Mouse (Mus musculus) liver, embryonic 15.5 days (tissue): Measurements from ENCODE around the gene Hmmr. TPM values are rescaled to one million over a fixed set of nuclear protein-coding genes. Genes with fewer than 3 reads are reported as not detected.

Experiments
- ATAC-seq: fragments of 200-750 bp; cut with Nextera tagmentation; 2 replicates; pipeline ENCODE4 v1.8.0; 2017; ENCODE audit warnings: moderate number of reproducible peaks, mild to moderate bottlenecking, moderate library complexity; ENCODE audit not compliant: insufficient read depth
- H3K27ac ChIP-seq: fragments of 300-500 bp; sonication (generic); replicated peaks from 2 replicates; pipeline ENCODE4 v1.5.1; 2015; ENCODE audit warnings: mild to moderate bottlenecking, inconsistent platforms
- H3K27me3 ChIP-seq: fragments of 300-500 bp; sonication (generic); 2 replicates; pipeline ENCODE4 v1.6.1; 2015; ENCODE audit warnings: mild to moderate bottlenecking, inconsistent platforms
- H3K36me3 ChIP-seq: fragments of 300-500 bp; sonication (generic); replicated peaks from 2 replicates; pipeline ENCODE4 v1.6.1; 2015; ENCODE audit warnings: moderate library complexity, mild to moderate bottlenecking, inconsistent platforms
- H3K4me1 ChIP-seq: fragments of 300-500 bp; sonication (generic); replicated peaks from 2 replicates; pipeline ENCODE4 v1.6.1; 2015; ENCODE audit warnings: inconsistent platforms
- H3K4me2 ChIP-seq: fragments of 300-500 bp; sonication (generic); 2 replicates; pipeline ENCODE4 v1.6.1; 2015; ENCODE audit warnings: moderate library complexity, mild to moderate bottlenecking, inconsistent platforms
- H3K4me3 ChIP-seq: fragments of 300-500 bp; sonication (generic); replicated peaks from 2 replicates; pipeline ENCODE4 v1.5.1; 2015; ENCODE audit warnings: mild to moderate bottlenecking, inconsistent platforms
- H3K9ac ChIP-seq: fragments of 300-500 bp; sonication (generic); 2 replicates; pipeline ENCODE4 v1.6.1; 2015; ENCODE audit warnings: moderate library complexity, mild to moderate bottlenecking, inconsistent platforms
- H3K9me3 ChIP-seq: fragments of 300-500 bp; sonication (generic); replicated peaks from 2 replicates; pipeline ENCODE4 v1.6.1; 2016; ENCODE audit warnings: inconsistent platforms
- WGBS: fragments of 180-500 bp; shearing (Covaris S2); methylation state at CpG from one replicate; pipeline ENCODE4 v1.1.7; 2015; ENCODE audit warnings: mixed read lengths; ENCODE audit not compliant: insufficient replicate concordance; 5-methylcytosine and 5-hydroxymethylcytosine counted together
- polyA plus RNA-seq: library from polyadenylated mRNA; unstranded; fragments of >200 nt; fragmentation: Nextera tagmentation; extraction: Ambion mirVana; gene quantifications from 2 replicates; pipeline ENCODE4 v1.2.1, GENCODE M21; 2015

The Hmmr gene
- 48.7 and 55.6 TPM in 2 replicates for polyA plus RNA-seq

GRCm38 (mm10) chr11:40733339-40734174 is at the start of gene Hmmr, which contains the start of gene Nudcd2:
Gene Hmmr (minus strand): TSS chr11:40733422.
Gene Nudcd2 (plus strand): TSS chr11:40733667.
- Histone ChIP-seq H3K4me3 (peak within 1 kb of the TSS; percentile 91), H3K36me3 (peaks cover 56% of the 10 kb centered on the region), H3K27me3 (no peaks in the 10 kb centered on the region), H3K27ac (peak within 1 kb of the TSS; percentile 86), H3K9ac (peak within 1 kb of the TSS; percentile 91), H3K4me2 (peak within 1 kb of the TSS; percentile 83), H3K9me3 (no peaks in the 10 kb centered on the region), H3K4me1 (peaks cover 39% of the 10 kb centered on the region)
- WGBS = under 1% methylated on average over 52 of the region's 52 CpGs
- ATAC-seq = peak; percentile 97

GRCm38 (mm10) chr11:40781857-40782256 is 48.6 kb upstream of the Hmmr start:
- no peak overlapping the region for H3K27ac ChIP-seq
- H3K9me3 ChIP-seq = no peaks in the 10 kb centered on the region
- H3K4me1 ChIP-seq = no peaks in the 10 kb centered on the region
- no peak for ATAC-seq
- H3K27me3 ChIP-seq = no peaks in the 10 kb centered on the region
- no peak overlapping the region for H3K9ac ChIP-seq
- no peak overlapping the region for H3K4me2 ChIP-seq
- H3K36me3 ChIP-seq = no peaks in the 10 kb centered on the region
- 42% methylated on average over 2 of the region's 2 CpGs for WGBS
- no peak overlapping the region for H3K4me3 ChIP-seq

DNA sequence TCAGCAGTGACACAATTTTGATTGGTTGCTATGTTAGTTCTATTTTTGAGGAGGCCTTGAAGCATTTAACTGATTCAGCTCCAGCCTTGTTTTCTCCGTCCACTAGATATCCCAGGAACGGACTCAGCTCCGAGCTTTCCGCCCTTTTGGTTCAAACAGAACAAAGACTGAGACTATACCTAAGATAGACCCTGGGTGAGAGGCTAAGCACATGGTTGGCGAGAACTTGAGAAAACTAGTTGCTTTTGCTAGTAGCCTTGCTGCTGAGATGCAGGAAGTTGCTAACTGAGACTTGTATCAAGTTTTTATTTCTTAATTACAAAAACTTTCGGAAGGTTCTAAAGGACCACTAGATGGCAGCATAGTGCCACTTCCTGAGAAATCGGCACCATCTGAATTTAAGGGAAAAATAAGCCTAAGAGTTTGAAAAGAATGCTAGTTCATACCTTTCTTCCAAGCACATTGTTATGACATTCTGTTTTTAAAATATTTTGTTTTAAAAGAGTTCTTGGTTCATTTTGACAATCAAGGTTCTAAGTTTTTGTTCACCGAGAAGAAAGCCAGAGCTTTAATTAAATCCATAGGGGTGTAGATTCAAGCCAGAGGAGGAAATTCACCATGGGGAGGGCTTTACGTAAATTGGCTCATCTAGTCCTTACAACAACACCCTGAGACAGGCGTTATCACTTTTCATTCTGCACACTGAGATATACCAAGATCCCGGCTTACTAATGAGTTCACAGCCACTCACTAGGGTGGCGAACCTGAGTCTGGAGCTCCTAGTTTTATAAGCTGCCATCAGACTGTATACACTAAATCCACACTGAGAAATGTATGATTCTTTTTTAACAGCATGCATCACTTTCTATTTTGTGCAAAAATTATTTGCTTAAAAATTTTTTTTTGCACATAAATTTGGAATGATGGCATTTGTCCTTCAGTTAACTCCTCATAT is 42.4 kb upstream of the Hmmr start:
- H3K4me1 ChIP-seq = no peaks in the 10 kb centered on the region
- H3K9me3 ChIP-seq = no peaks in the 10 kb centered on the region
- H3K4me3 ChIP-seq = no peak overlapping the region
- H3K9ac ChIP-seq = no peak overlapping the region
- no peaks in the 10 kb centered on the region for H3K36me3 ChIP-seq
- ATAC-seq = no peak
- no peaks in the 10 kb centered on the region for H3K27me3 ChIP-seq
- WGBS = 48% methylated on average over 12 of the region's 12 CpGs
- no peak overlapping the region for H3K27ac ChIP-seq
- no peak overlapping the region for H3K4me2 ChIP-seq

DNA sequence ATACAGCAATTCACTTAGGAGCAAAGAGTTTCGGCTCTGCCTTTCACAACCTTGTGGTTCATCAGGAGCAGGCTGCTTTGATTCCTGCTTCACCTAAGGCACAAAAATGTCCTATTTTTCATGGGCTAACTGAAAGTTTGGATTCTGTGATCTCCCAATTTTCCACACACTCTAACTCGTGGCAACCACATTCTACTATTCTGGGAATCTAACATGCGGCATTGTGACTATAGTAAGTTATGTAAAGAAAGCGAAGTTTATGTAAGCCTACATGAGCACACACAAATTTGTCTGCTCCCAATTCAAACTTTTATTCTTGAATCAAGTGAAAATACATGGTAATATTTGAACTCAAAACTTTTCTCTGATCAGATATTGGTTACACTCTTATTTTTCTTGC is 31.5 kb upstream of the Hmmr start:
- no peaks in the 10 kb centered on the region for H3K36me3 ChIP-seq
- no peak overlapping the region for H3K9ac ChIP-seq
- H3K4me2 ChIP-seq = no peak overlapping the region
- H3K4me3 ChIP-seq = no peak overlapping the region
- ATAC-seq = no peak
- no peaks in the 10 kb centered on the region for H3K27me3 ChIP-seq
- H3K4me1 ChIP-seq = no peaks in the 10 kb centered on the region
- no peaks in the 10 kb centered on the region for H3K9me3 ChIP-seq
- WGBS = 51% methylated on average over 4 of the region's 4 CpGs
- no peak overlapping the region for H3K27ac ChIP-seq

- Histone ChIP-seq H3K27me3 (no peaks in the 10 kb centered on the region), H3K9ac (no peak overlapping the region), H3K27ac (no peak overlapping the region), H3K4me2 (no peak overlapping the region), H3K4me3 (no peak overlapping the region), H3K9me3 (no peaks in the 10 kb centered on the region), H3K4me1 (no peaks in the 10 kb centered on the region), H3K36me3 (no peaks in the 10 kb centered on the region)
- ATAC-seq = no peak
- WGBS = 12% methylated on average over 2 of the region's 2 CpGs
These were observed 30.2 kb upstream of the Hmmr start for GRCm38 (mm10) chr11:40763395-40763794.

DNA sequence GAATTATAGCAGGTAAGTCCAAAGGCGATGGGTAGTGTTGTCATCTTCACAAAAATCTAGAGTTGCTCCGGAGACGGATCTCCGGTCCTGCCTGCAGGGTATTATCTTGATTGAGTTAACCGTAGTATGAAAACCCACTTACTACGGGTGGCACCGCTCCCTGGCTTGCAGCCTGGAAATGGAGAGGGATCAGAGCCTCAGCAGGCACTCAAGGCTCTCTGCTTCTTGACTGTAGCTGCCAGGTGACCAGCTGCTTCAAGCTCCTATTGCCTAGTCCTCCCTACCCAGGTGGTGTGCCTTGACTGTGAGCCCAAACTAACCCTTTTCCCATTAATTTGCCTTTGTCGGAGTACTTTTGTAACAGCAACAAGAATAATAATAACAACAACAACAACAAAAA is 26.7 kb upstream of the Hmmr start:
- 65% methylated on average over 8 of the region's 8 CpGs for WGBS
- Histone ChIP-seq H3K27me3 (no peaks in the 10 kb centered on the region), H3K36me3 (no peaks in the 10 kb centered on the region), H3K4me1 (peaks cover 7% of the 10 kb centered on the region; the same call in 1 of the 2 replicates), H3K27ac (no peak overlapping the region), H3K9me3 (no peaks in the 10 kb centered on the region), H3K4me2 (no peak overlapping the region), H3K4me3 (no peak overlapping the region), H3K9ac (no peak overlapping the region)
- ATAC-seq = no peak

DNA sequence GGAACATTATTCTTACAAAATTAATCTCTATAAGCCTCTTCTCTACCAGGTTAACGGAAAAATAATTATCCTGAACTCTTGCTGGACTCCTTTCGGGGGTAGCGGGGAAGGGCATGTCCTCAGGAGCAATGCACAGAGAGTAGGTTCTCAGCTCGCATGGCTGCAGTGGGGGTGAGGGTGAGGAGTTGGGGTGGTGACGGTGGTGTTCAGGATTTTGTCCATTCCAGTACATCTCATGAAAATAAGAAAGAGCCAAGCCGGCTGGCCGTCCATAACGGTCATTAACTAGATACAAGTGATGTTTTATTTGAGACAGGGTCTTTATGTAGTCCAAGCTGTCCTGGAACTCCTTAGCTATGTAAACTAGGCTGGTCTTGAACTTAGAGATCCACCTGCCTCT is 22.7 kb upstream of the Hmmr start:
- Histone ChIP-seq H3K9me3 (no peaks in the 10 kb centered on the region), H3K27me3 (no peaks in the 10 kb centered on the region), H3K4me3 (peak overlapping the region; percentile 76; the same call in 1 of the 2 replicates), H3K4me2 (peak overlapping the region; percentile 84), H3K4me1 (peaks cover 14% of the 10 kb centered on the region), H3K36me3 (peaks cover 8% of the 10 kb centered on the region; the same call in 1 of the 2 replicates), H3K27ac (no peak overlapping the region), H3K9ac (no peak overlapping the region)
- ATAC-seq = no peak
- 83% methylated on average over 8 of the region's 8 CpGs for WGBS

DNA sequence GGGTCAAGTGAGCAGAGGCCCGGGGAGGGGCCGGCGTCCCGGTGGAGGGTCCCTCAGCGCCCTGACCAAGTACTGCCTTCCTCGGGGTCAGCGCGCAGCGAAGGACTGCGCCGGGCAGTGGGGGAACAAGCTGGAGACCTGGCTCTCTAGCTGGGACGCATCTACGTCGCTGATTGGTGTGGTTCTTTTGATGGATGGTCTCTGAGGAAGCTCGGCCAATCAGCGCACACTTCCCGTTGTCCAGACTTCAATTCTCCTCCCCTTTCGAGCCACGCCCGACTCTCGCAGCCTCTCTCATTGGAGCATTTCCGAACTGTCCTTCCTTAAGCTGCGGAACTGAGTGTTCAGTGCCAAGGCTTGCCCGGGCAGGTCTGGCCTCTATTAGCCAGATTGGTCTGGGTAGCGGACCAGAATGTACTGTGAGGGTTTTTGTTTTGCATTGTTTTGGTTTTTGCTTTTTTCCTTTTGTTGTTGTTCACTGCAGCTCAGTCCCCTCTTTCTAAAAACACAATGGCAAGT is 21.9 kb upstream of the Hmmr start, which contains the start of gene Ccng1:
Ccng1 (minus strand) TSS at position 203 of the 519 bp plus-strand sequence.
- Histone ChIP-seq H3K4me1 (peaks cover 14% of the 10 kb centered on the region), H3K9ac (peak within 1 kb of the TSS; percentile 81), H3K9me3 (no peaks in the 10 kb centered on the region), H3K36me3 (peaks cover 10% of the 10 kb centered on the region; the same call in 1 of the 2 replicates), H3K27ac (peak within 1 kb of the TSS; percentile 66), H3K4me2 (peak within 1 kb of the TSS; percentile 84), H3K27me3 (no peaks in the 10 kb centered on the region), H3K4me3 (peak within 1 kb of the TSS; percentile 76)
- ATAC-seq = peak; percentile 99
- 1% methylated on average over 25 of the region's 25 CpGs for WGBS

DNA sequence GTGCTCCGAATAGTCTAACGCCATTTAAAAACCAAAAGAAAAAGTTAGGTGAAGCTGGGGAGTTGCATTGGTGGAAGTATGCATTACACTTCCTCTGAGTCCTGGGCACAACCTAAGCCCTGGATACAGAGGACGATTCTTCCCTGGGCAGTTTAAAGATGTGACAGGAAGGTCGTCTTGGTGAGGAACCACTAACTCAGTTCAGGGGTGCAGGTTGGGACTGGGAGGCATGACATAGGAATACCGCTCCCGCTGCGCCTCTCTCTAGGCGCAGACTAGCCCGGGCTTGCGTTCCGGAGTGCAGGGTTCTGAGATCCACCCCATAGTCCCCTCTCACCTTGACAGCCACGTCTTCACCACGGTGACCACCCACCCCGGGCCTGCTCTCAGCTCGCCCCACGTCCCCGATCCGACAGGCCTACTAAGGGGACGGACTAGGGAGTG is 21.5 kb upstream of the Hmmr start:
- Histone ChIP-seq H3K36me3 (peaks cover 14% of the 10 kb centered on the region), H3K4me3 (peak overlapping the region; percentile 76), H3K27ac (peak overlapping the region; percentile 66), H3K27me3 (no peaks in the 10 kb centered on the region), H3K4me1 (peaks cover 14% of the 10 kb centered on the region), H3K9me3 (no peaks in the 10 kb centered on the region), H3K9ac (peak overlapping the region; percentile 81), H3K4me2 (peak overlapping the region; percentile 84)
- ATAC-seq = peak; percentile 73
- WGBS = 1% methylated on average over 19 of the region's 19 CpGs

GRCm38 (mm10) chr11:40753836-40754235 is 20.6 kb upstream of the Hmmr start:
- Histone ChIP-seq H3K9me3 (no peaks in the 10 kb centered on the region), H3K27ac (no peak overlapping the region), H3K4me1 (peaks cover 14% of the 10 kb centered on the region), H3K4me2 (peak overlapping the region; percentile 84), H3K36me3 (peaks cover 17% of the 10 kb centered on the region), H3K27me3 (no peaks in the 10 kb centered on the region), H3K9ac (no peak overlapping the region), H3K4me3 (peak overlapping the region; percentile 76; the same call in 1 of the 2 replicates)
- ATAC-seq = no peak
- 65% methylated on average over 6 of the region's 6 CpGs for WGBS
